Mouse (Mus musculus): ENCODE data around the gene Synpr. TPM values are rescaled to one million over a fixed set of nuclear protein-coding genes. Genes with fewer than 3 reads are reported as not detected.

Synpr gene
- total RNA-seq, 2 experiments from 2014 or later: not detected

GRCm38 (mm10) chr14:13477821-13478220, 193.2 kb downstream of the Synpr start:
- H3K4me3 ChIP-seq: no peak overlapping the region
- no peak for DNase-seq
- no peak overlapping the region for H3K27ac ChIP-seq
- intact Hi-C loops (cut with DNase I): no loop called here
- TF ChIP-seq CTCF (IDR thresholded peaks at IDR 0.05): no peak

DNA sequence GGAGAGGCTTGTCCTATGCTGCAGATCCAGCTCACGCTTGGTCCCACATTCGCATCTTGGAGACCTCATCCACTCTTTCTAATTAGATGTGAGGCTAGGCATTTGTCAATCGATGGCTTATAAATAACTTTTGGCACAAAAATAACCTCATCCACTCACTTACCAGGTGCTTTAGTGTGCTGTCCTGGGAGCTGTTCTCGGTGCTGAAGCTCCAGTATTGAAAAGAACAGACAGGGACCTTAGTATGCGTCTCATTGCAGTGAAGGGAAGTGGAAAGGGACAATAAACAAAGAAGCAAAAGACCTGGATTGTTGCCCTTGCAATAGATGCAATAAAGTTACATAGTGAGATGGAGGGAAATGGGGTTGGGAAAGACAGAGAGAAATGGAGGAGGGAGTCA, 220.8 kb downstream of the Synpr start:
- DNase-seq: no peak
- no peak overlapping the region for H3K27ac ChIP-seq
- TF ChIP-seq CTCF (IDR thresholded peaks at IDR 0.05): no peak
- H3K4me3 ChIP-seq: no peak overlapping the region
- intact Hi-C loops (cut with DNase I): no loop called here

- no peak overlapping the region for H3K4me3 ChIP-seq
- TF ChIP-seq CTCF (IDR thresholded peaks at IDR 0.05): no peak
- DNase-seq: no peak
- intact Hi-C loops (cut with DNase I): no loop called here
- no peak overlapping the region for H3K27ac ChIP-seq
Observed at GRCm38 (mm10) chr14:13518608-13519139, 234.1 kb downstream of the Synpr start.

DNA sequence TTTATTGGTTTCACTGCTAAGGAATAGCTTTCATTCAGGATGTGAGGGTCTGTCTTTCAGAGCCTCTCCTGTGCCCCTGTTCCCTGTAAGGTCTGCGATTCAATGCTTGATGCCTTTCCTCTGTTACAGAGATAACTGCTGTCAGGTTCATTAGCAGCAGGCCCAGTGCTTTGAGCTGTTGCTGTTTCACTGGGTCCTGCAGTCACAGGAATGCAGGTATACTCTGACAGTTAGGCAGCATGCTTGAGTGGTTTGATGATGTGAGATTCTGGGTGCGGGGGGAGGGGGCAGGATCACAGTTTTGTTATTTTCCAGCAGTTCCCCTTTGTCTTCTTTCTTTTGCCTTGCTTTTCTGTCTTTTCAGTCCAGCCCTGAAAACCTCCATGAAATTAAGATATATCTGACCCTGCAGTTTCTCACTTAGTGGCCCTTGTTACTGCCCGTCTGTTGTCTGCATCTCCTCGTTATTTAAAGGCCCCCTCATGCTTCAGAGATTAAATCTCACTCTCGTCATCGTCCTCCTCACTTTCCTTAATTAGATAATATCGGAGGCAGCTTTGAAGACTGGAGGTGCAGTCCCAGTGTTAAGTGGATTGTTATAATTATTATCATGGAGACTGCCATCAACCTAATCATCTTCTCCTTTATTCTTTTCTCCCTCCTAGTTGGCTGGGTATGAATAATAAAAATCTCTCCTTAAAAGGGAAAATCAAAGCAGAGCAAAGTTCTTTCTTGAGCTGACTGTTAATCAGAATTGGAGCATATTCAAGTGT, 234.8 kb downstream of the Synpr start:
- H3K4me3 ChIP-seq: no peak overlapping the region
- TF ChIP-seq CTCF (IDR thresholded peaks at IDR 0.05): no peak
- H3K27ac ChIP-seq: no peak overlapping the region
- DNase-seq: no peak
- intact Hi-C loops (cut with DNase I): no loop called here

DNA sequence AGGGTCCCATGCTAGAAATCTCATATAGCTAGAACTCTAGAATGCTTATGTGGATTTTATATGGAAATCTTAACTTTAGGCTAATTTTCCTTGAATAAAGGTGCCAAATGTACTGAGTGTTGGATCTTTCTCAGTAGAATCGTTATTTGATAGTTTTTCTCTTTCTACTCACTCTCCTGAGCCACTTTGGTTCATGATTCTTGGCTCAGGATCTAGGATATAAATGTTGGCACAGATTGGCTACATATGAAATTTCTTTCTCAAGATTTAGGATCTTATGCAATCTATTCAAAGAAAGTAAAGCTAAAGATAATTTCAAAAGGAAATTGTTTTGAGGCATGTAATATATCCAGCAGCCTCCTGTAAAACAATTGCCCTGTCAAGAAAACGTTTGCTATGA, 263.2 kb downstream of the Synpr start:
- no peak for TF ChIP-seq CTCF (IDR thresholded peaks at IDR 0.05)
- H3K4me3 ChIP-seq: no peak overlapping the region
- intact Hi-C loops (cut with DNase I): no loop called here
- DNase-seq: no peak
- no peak overlapping the region for H3K27ac ChIP-seq

DNA sequence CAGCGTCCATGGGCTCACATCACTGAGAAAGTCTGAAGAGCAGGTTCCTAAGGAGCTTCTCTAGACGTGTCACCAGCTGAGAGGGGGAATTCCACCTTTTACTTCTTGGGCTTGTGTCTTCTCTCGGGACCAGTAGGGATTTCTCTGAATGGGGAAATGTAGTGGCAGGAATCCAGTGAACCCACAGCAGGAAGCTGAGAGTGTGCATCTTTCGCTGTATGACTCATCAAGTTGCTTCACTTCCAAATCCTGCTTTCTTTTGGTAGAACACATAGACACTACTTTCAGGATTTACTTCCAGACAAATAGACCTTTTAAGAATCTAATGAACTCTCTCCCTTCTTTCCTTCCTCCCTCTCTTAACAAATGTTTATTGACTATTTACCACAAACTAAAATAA, 266.6 kb downstream of the Synpr start:
- no peak overlapping the region for H3K4me3 ChIP-seq
- intact Hi-C loops (cut with DNase I): no loop called here
- H3K27ac ChIP-seq: no peak overlapping the region
- no peak for DNase-seq
- TF ChIP-seq CTCF (IDR thresholded peaks at IDR 0.05): no peak

GRCm38 (mm10) chr14:13553616-13554370, 269.2 kb downstream of the Synpr start:
- intact Hi-C loops (cut with DNase I): no loop called here
- no peak overlapping the region for H3K27ac ChIP-seq
- no peak for DNase-seq
- TF ChIP-seq CTCF (IDR thresholded peaks at IDR 0.05): no peak
- no peak overlapping the region for H3K4me3 ChIP-seq

GRCm38 (mm10) chr14:13554631-13555030, 270.1 kb downstream of the Synpr start:
- no peak overlapping the region for H3K4me3 ChIP-seq
- TF ChIP-seq CTCF (IDR thresholded peaks at IDR 0.05): no peak
- intact Hi-C loops (cut with DNase I): no loop called here

DNA sequence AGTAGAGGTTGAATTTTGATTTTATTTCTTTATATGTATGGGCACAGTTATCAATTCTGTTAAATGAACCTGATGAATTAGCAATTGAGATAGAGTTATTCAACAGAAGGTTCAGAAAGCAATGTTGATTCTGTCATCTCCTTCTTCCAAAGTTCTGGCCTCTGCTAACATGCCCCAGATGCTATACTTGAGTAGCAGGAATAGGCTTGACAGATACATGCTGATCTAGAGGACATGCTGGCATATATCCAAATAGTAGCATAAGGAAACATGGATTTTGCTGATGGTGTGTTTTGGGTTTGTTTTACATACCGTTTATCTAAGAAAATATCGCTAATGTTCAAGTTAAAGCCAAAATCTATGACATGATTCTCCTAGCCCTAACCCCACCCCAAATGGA, 273.5 kb downstream of the Synpr start:
- Histone ChIP-seq H3K27ac (no peak overlapping the region), H3K4me3 (no peak overlapping the region)
- no peak for DNase-seq
- no peak for TF ChIP-seq CTCF (IDR thresholded peaks at IDR 0.05)
- intact Hi-C loops (cut with DNase I): no loop called here

More at GRCm38 (mm10) chr14:13554631-13555030, 270.1 kb downstream of the Synpr start:
- DNase-seq: no peak
- H3K27ac ChIP-seq: no peak overlapping the region

GRCm38 (mm10) chr14:13567250-13567649, 282.7 kb downstream of the Synpr start:
- no peak for DNase-seq
- TF ChIP-seq CTCF (IDR thresholded peaks at IDR 0.05): no peak
- Histone ChIP-seq H3K4me3 (no peak overlapping the region), H3K27ac (no peak overlapping the region)
- intact Hi-C loops (cut with DNase I): no loop called here

GRCm38 (mm10) chr14:13567996-13568395, 283.4 kb downstream of the Synpr start:
- no peak overlapping the region for H3K4me3 ChIP-seq
- intact Hi-C loops (cut with DNase I): no loop called here
- H3K27ac ChIP-seq: no peak overlapping the region
- no peak for DNase-seq
- TF ChIP-seq CTCF (IDR thresholded peaks at IDR 0.05): no peak

GRCm38 (mm10) chr14:13571941-13572340, 287.4 kb downstream of the Synpr start:
- no peak overlapping the region for H3K4me3 ChIP-seq
- no peak for TF ChIP-seq CTCF (IDR thresholded peaks at IDR 0.05)
- intact Hi-C loops (cut with DNase I): no loop called here
- DNase-seq: no peak
- no peak overlapping the region for H3K27ac ChIP-seq

DNA sequence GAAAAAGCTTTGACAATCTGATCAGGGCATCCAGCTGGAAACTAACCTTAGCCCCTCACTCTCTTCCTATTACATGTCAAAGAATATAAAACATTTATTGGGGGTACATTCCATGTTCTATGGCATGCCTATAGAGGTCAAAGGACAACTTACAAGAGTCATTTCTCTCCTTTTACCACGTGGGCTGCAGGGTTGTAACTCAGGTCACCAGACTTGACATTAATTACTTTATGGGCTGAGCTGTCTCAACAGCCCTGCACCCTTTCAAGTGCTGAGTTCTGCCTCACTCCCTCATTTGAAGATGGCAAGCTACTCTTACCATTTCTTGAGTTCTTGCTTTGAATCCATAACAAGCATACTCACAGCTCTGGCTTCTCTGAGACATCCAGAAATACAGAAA, 287.9 kb downstream of the Synpr start:
- no peak overlapping the region for H3K27ac ChIP-seq
- H3K4me3 ChIP-seq: no peak overlapping the region
- no peak for DNase-seq
- TF ChIP-seq CTCF (IDR thresholded peaks at IDR 0.05): no peak
- intact Hi-C loops (cut with DNase I): no loop called here
